Mouse (Mus musculus) thymus, adult 2 months (tissue): Measurements from ENCODE around the gene Rassf8.

Source experiments
- CTCF ChIP-seq: fragments of 200-500 bp; IDR thresholded peaks from 2 replicates; pipeline ENCODE4 v1.5.1; 2012; ENCODE audit warnings: mild to moderate bottlenecking, control low read depth, low read length, moderate library complexity, borderline replicate concordance; ENCODE audit not compliant: control insufficient read depth, poor library complexity, insufficient read depth; ENCODE audit errors: extremely low read depth
- POLR2A ChIP-seq: fragments of 200-500 bp; IDR thresholded peaks from 2 replicates; pipeline ENCODE4 v1.6.1; 2012; ENCODE audit warnings: mild to moderate bottlenecking, low read length, control low read depth, moderate library complexity; ENCODE audit not compliant: control insufficient read depth, poor library complexity, insufficient read depth; ENCODE audit errors: extremely low read depth

- TF ChIP-seq CTCF (no peak), POLR2A (no peak)
Observed at GRCm38 (mm10) chr6:145723131-145723863, 23.3 kb upstream of the Rassf8 start.
